Mouse (Mus musculus) intestine, postnatal 0 days (tissue): Measurements from ENCODE around the gene Phc2. TPM values are rescaled to one million over a fixed set of nuclear protein-coding genes. Genes with fewer than 3 reads are reported as not detected.

Experiments
- ATAC-seq: fragments of 200-750 bp; cut with Nextera tagmentation; 2 replicates; pipeline ENCODE4 v1.8.0; 2017; ENCODE audit warnings: mild to moderate bottlenecking, moderate TSS enrichment, moderate library complexity
- H3K27ac ChIP-seq: fragments of 300-500 bp; sonication (generic); 2 replicates; pipeline ENCODE4 v1.5.1; 2014; ENCODE audit warnings: mild to moderate bottlenecking, low read depth, low read length, moderate library complexity
- H3K27me3 ChIP-seq: fragments of 300-500 bp; sonication (generic); replicated peaks from 2 replicates; pipeline ENCODE4 v1.6.1; 2014; ENCODE audit warnings: low read length, mixed read lengths; ENCODE audit not compliant: control insufficient read depth, insufficient read depth
- H3K36me3 ChIP-seq: fragments of 300-500 bp; sonication (generic); 2 replicates; pipeline ENCODE4 v1.6.1; 2014; ENCODE audit warnings: mild to moderate bottlenecking, moderate library complexity; ENCODE audit not compliant: control insufficient read depth, insufficient read depth
- H3K4me1 ChIP-seq: fragments of 300-500 bp; sonication (generic); replicated peaks from 2 replicates; pipeline ENCODE4 v1.6.1; 2014; ENCODE audit warnings: antibody characterized with exemption, low read length, mixed read lengths; ENCODE audit not compliant: control insufficient read depth, insufficient read depth
- H3K4me2 ChIP-seq: fragments of 300-500 bp; sonication (generic); replicated peaks from 2 replicates; pipeline ENCODE4 v1.6.1; 2014; ENCODE audit warnings: low read depth, mild to moderate bottlenecking, moderate library complexity
- H3K4me3 ChIP-seq: fragments of 300-500 bp; sonication (generic); 2 replicates; pipeline ENCODE4 v1.5.1; 2014; ENCODE audit warnings: low read depth, low read length
- H3K9ac ChIP-seq: fragments of 300-500 bp; sonication (generic); 2 replicates; pipeline ENCODE4 v1.6.1; 2014; ENCODE audit warnings: mild to moderate bottlenecking, low read depth, low read length
- H3K9me3 ChIP-seq: fragments of 300-500 bp; sonication (generic); 2 replicates; pipeline ENCODE4 v1.6.1; 2016; ENCODE audit warnings: mixed run types; ENCODE audit not compliant: control insufficient read depth
- CTCF ChIP-seq: sonication (generic); IDR thresholded peaks from 2 replicates; pipeline ENCODE4 v1.5.1; 2016; ENCODE audit warnings: low read depth, mild to moderate bottlenecking, control low read depth, antibody characterized with exemption, moderate library complexity
- WGBS: fragments of 180-500 bp; shearing (Covaris S2); extraction: QIAGEN DNeasy Blood & Tissue Kit; methylation state at CpG from one replicate; pipeline ENCODE4 v1.1.7; 2014; 5-methylcytosine and 5-hydroxymethylcytosine counted together
- polyA plus RNA-seq: library from polyadenylated mRNA; unstranded; fragments of >200 nt; fragmentation: Nextera tagmentation; extraction: Ambion mirVana; gene quantifications from 2 replicates; pipeline ENCODE4 v1.2.1, GENCODE M21; 2015

Gene Phc2
- polyA plus RNA-seq, 1 experiment from 2014 or later = 25.4 TPM

- no peak overlapping the region for H3K27ac ChIP-seq
- H3K27me3 ChIP-seq = no peaks in the 10 kb centered on the region
- H3K4me2 ChIP-seq = no peak overlapping the region
- H3K4me1 ChIP-seq = no peaks in the 10 kb centered on the region
- H3K9me3 ChIP-seq = no peaks in the 10 kb centered on the region
- no peak for ATAC-seq
- 63% methylated on average over 14 of the region's 15 CpGs for WGBS
- no peak for TF ChIP-seq CTCF
- no peak overlapping the region for H3K4me3 ChIP-seq
- no peak overlapping the region for H3K9ac ChIP-seq
- H3K36me3 ChIP-seq = no peaks in the 10 kb centered on the region
These were observed 37.8 kb downstream of the Phc2 start for GRCm38 (mm10) chr4:128692149-128692925.

- no peaks in the 10 kb centered on the region for H3K36me3 ChIP-seq
- no peak overlapping the region for H3K4me2 ChIP-seq
- TF ChIP-seq CTCF = no peak
- H3K27ac ChIP-seq = no peak overlapping the region
- no peak overlapping the region for H3K9ac ChIP-seq
- ATAC-seq = no peak
- H3K4me3 ChIP-seq = no peak overlapping the region
- no peaks in the 10 kb centered on the region for H3K4me1 ChIP-seq
- no peaks in the 10 kb centered on the region for H3K9me3 ChIP-seq
- no peaks in the 10 kb centered on the region for H3K27me3 ChIP-seq
- 51% methylated on average over 5 of the region's 5 CpGs for WGBS
These were observed 38.7 kb downstream of the Phc2 start for GRCm38 (mm10) chr4:128693207-128693606.

GRCm38 (mm10) chr4:128694315-128694714, 39.8 kb downstream of the Phc2 start:
- Histone ChIP-seq H3K27me3 (no peaks in the 10 kb centered on the region), H3K9ac (no peak overlapping the region), H3K27ac (no peak overlapping the region), H3K4me1 (no peaks in the 10 kb centered on the region), H3K4me3 (no peak overlapping the region), H3K36me3 (no peaks in the 10 kb centered on the region), H3K4me2 (no peak overlapping the region), H3K9me3 (no peaks in the 10 kb centered on the region)
- no peak for ATAC-seq
- TF ChIP-seq CTCF = no peak

GRCm38 (mm10) chr4:128695149-128695548, 40.6 kb downstream of the Phc2 start:
- H3K9me3 ChIP-seq = no peaks in the 10 kb centered on the region
- no peak overlapping the region for H3K27ac ChIP-seq
- H3K27me3 ChIP-seq = no peaks in the 10 kb centered on the region
- no peaks in the 10 kb centered on the region for H3K4me1 ChIP-seq
- H3K36me3 ChIP-seq = no peaks in the 10 kb centered on the region
- no peak overlapping the region for H3K9ac ChIP-seq
- H3K4me3 ChIP-seq = no peak overlapping the region
- ATAC-seq = no peak
- H3K4me2 ChIP-seq = no peak overlapping the region
- WGBS = 73% methylated on average over 7 of the region's 7 CpGs
- TF ChIP-seq CTCF = no peak

GRCm38 (mm10) chr4:128698011-128698861, 43.7 kb downstream of the Phc2 start:
- no peaks in the 10 kb centered on the region for H3K27me3 ChIP-seq
- no peak overlapping the region for H3K4me2 ChIP-seq
- H3K4me3 ChIP-seq = no peak overlapping the region
- H3K36me3 ChIP-seq = no peaks in the 10 kb centered on the region
- peak overlapping the region; percentile 62 for H3K27ac ChIP-seq
- no peak overlapping the region for H3K9ac ChIP-seq
- no peak; the same call in 1 of the 2 replicates for ATAC-seq
- H3K9me3 ChIP-seq = no peaks in the 10 kb centered on the region
- no peaks in the 10 kb centered on the region for H3K4me1 ChIP-seq
- 47% methylated on average over 12 of the region's 12 CpGs for WGBS
- TF ChIP-seq CTCF = no peak; the same call in 1 of the 2 replicates

GRCm38 (mm10) chr4:128699916-128700315, 45.4 kb downstream of the Phc2 start:
- Histone ChIP-seq H3K4me1 (no peaks in the 10 kb centered on the region), H3K9ac (no peak overlapping the region), H3K27me3 (no peaks in the 10 kb centered on the region), H3K9me3 (no peaks in the 10 kb centered on the region), H3K4me3 (no peak overlapping the region), H3K36me3 (no peaks in the 10 kb centered on the region), H3K4me2 (no peak overlapping the region), H3K27ac (no peak overlapping the region)
- 96% methylated on average over 4 of the region's 4 CpGs for WGBS
- no peak for TF ChIP-seq CTCF
- ATAC-seq = no peak
